Mouse (Mus musculus): Measurements from ENCODE around the gene Pate2. TPM values are rescaled to one million over a fixed set of nuclear protein-coding genes. Genes with fewer than 3 reads are reported as not detected.

Gene Pate2
- total and polyA plus RNA-seq, 3 experiments, result 0.06 TPM; not detected in 2

- DNase-seq, result no peak
- Histone ChIP-seq H3K27me3 (ENCODE audit: control insufficient read depth, insufficient read depth, low read length) (peaks cover 4% of the 10 kb centered on the region; the same call in 1 of the 2 replicates), H3K27ac (peak overlapping the region; percentile 91), H3K36me3 (ENCODE audit: control insufficient read depth, insufficient read depth, low read length) (peaks cover under 1% of the 10 kb centered on the region), H3K4me1 (ENCODE audit: control insufficient read depth, insufficient read depth, low read length) (no peaks in the 10 kb centered on the region), H3K79me2 (replicated peaks; ENCODE audit: control insufficient read depth, insufficient read depth, low read length) (no peaks in the 10 kb centered on the region), H3K4me3 (peak overlapping the region; percentile 83), H3K9ac (ENCODE audit: low read depth, low read length) (no peak overlapping the region)
- intact Hi-C loops (cut with DNase I), result no loop called here
- no peak for TF ChIP-seq CTCF (IDR thresholded peaks at IDR 0.05)
- TF ChIP-seq POLR2A (IDR thresholded peaks at IDR 0.05; ENCODE audit: insufficient read depth, low read depth, low read length), result no peak
- no peak for TF ChIP-seq EP300 (IDR thresholded peaks at IDR 0.05; ENCODE audit: insufficient read depth, low read depth, low read length)
- 12% methylated on average over 5 of the region's 5 CpGs for WGBS
Measured at GRCm38 (mm10) chr9:35570663-35571062, 579 bp downstream of the Pate2 start.

DNA sequence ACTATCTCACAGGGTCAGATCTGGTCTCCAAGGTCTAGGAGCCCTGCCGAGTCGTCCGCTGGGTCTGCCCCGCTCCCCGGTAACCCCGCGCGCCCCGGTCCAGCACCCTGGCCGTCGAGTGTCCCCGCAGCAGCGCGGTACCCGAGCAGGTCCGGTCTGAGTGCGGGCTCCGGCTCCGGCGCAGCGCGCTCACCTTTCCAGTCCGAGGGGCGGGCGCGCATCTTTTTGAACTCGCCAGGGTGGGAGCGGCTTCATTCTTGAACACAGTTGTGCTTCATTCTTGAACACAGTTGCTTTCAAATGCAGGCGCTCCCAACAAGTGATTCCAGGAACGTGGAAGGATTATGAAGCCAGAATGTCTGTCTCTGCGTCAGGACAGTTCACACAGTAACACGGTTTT, 4.3 kb downstream of the Pate2 start:
- H3K4me1 ChIP-seq (ENCODE audit: control insufficient read depth, insufficient read depth, low read length), result no peaks in the 10 kb centered on the region
- H3K4me3 ChIP-seq, result no peak overlapping the region
- H3K79me2 ChIP-seq (replicated peaks; ENCODE audit: control insufficient read depth, insufficient read depth, low read length), result no peaks in the 10 kb centered on the region
- intact Hi-C loops (cut with DNase I), result no loop called here
- H3K36me3 ChIP-seq (ENCODE audit: control insufficient read depth, insufficient read depth, low read length), result no peaks in the 10 kb centered on the region
- no peak overlapping the region for H3K9ac ChIP-seq (ENCODE audit: low read depth, low read length)
- no peak for DNase-seq
- 10% methylated on average over 32 of the region's 32 CpGs for WGBS
- no peak for TF ChIP-seq EP300 (IDR thresholded peaks at IDR 0.05; ENCODE audit: insufficient read depth, low read depth, low read length)
- no peak overlapping the region for H3K27ac ChIP-seq
- H3K27me3 ChIP-seq (ENCODE audit: control insufficient read depth, insufficient read depth, low read length), result peaks cover 4% of the 10 kb centered on the region; the same call in 1 of the 2 replicates

GRCm38 (mm10) chr9:35587674-35588073, 17.6 kb downstream of the Pate2 start:
- H3K79me2 ChIP-seq (replicated peaks; ENCODE audit: control insufficient read depth, insufficient read depth, low read length), result no peaks in the 10 kb centered on the region
- intact Hi-C loops (cut with DNase I), result no loop called here
- WGBS, result 47% methylated on average over 1 of the region's 1 CpGs

DNA sequence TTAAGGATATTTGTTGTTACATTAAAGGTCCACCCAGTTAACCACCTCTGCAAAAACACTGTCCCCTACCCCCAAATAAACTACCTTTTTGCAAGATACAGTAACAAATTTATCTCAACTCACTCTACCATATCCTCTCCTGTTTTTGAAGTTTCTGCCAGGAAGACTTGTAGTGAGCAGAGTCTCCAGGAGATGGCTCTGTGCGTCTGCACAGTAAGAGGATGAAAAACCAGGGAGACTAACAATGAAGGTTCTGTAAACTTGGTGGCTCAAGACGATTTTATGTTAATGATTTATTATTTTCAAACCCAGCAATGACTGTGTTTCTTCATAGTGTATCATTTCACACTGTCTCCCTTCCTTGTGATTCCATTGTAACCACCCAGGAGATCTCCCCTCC, 22.8 kb downstream of the Pate2 start:
- H3K27me3 ChIP-seq (ENCODE audit: control insufficient read depth, insufficient read depth, low read length), result no peaks in the 10 kb centered on the region
- 17% methylated on average over 2 of the region's 2 CpGs for WGBS
- H3K9ac ChIP-seq (ENCODE audit: low read depth, low read length), result no peak overlapping the region
- no peak overlapping the region for H3K4me3 ChIP-seq
- DNase-seq, result no peak
- no peak overlapping the region for H3K27ac ChIP-seq
- H3K36me3 ChIP-seq (ENCODE audit: control insufficient read depth, insufficient read depth, low read length), result no peaks in the 10 kb centered on the region
- H3K79me2 ChIP-seq (replicated peaks; ENCODE audit: control insufficient read depth, insufficient read depth, low read length), result no peaks in the 10 kb centered on the region
- intact Hi-C loops (cut with DNase I), result loop anchor here (10.0 kb wide), 1 partner anchor 1122 kb away; no protein-coding TSS in a partner anchor
- TF ChIP-seq CTCF (IDR thresholded peaks at IDR 0.05) (peak; percentile 69), EP300 (IDR thresholded peaks at IDR 0.05; ENCODE audit: insufficient read depth, low read depth, low read length) (no peak)
- H3K4me1 ChIP-seq (ENCODE audit: control insufficient read depth, insufficient read depth, low read length), result no peaks in the 10 kb centered on the region

More at GRCm38 (mm10) chr9:35587674-35588073, 17.6 kb downstream of the Pate2 start:
- Histone ChIP-seq H3K36me3 (ENCODE audit: control insufficient read depth, insufficient read depth, low read length) (no peaks in the 10 kb centered on the region), H3K27ac (no peak overlapping the region), H3K4me1 (ENCODE audit: control insufficient read depth, insufficient read depth, low read length) (no peaks in the 10 kb centered on the region), H3K4me3 (no peak overlapping the region), H3K27me3 (ENCODE audit: control insufficient read depth, insufficient read depth, low read length) (no peaks in the 10 kb centered on the region), H3K9ac (ENCODE audit: low read depth, low read length) (no peak overlapping the region)
- DNase-seq, result no peak
- no peak for TF ChIP-seq CTCF (IDR thresholded peaks at IDR 0.05)
- TF ChIP-seq EP300 (IDR thresholded peaks at IDR 0.05; ENCODE audit: insufficient read depth, low read depth, low read length), result no peak
- TF ChIP-seq POLR2A (IDR thresholded peaks at IDR 0.05; ENCODE audit: insufficient read depth, low read depth, low read length), result no peak

DNA sequence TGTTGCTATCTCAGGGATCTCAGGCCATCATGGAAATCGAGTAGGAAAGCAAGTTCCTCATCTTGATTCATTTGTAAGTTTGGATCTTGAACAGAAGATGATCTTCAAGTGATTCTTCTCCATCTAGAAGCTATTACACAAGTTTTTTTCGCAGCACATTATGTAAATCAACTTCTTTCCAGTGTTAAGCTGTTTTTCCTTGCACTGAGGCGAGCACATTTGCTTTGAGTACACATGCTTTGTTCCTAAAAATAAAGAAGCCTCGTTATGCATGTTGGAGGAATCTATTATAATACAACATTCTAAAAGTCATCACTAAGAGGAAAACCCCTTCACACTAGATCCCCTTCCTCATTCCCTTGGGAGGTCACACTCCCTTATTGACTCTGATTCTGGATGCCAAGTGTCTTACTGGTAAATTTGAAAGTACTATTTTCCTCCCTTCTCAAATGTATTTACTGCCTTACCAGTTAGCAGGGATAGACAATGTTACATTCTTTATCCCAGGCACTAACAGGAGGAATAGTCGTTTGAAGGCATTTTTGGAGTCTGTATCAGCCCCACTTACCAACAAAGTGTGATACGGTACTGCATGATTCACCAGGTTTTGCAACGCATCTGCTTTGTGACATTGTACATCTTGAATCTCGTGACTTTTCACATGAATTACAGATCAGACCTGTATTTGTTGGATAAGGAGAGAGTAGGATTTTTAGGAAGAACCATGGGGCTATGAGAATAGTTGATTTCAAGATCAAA, 37.7 kb downstream of the Pate2 start:
- Histone ChIP-seq H3K4me1 (ENCODE audit: control insufficient read depth, insufficient read depth, low read length) (no peaks in the 10 kb centered on the region), H3K9ac (ENCODE audit: low read depth, low read length) (no peak overlapping the region), H3K4me3 (no peak overlapping the region), H3K36me3 (ENCODE audit: control insufficient read depth, insufficient read depth, low read length) (no peaks in the 10 kb centered on the region), H3K27me3 (ENCODE audit: control insufficient read depth, insufficient read depth, low read length) (no peaks in the 10 kb centered on the region), H3K79me2 (replicated peaks; ENCODE audit: control insufficient read depth, insufficient read depth, low read length) (no peaks in the 10 kb centered on the region), H3K27ac (no peak overlapping the region)
- no peak for DNase-seq
- WGBS, result 53% methylated on average over 8 of the region's 8 CpGs
- TF ChIP-seq CTCF (IDR thresholded peaks at IDR 0.05) (no peak), POLR2A (IDR thresholded peaks at IDR 0.05; ENCODE audit: insufficient read depth, low read depth, low read length) (no peak), EP300 (IDR thresholded peaks at IDR 0.05; ENCODE audit: insufficient read depth, low read depth, low read length) (no peak)
- intact Hi-C loops (cut with DNase I), result no loop called here

DNA sequence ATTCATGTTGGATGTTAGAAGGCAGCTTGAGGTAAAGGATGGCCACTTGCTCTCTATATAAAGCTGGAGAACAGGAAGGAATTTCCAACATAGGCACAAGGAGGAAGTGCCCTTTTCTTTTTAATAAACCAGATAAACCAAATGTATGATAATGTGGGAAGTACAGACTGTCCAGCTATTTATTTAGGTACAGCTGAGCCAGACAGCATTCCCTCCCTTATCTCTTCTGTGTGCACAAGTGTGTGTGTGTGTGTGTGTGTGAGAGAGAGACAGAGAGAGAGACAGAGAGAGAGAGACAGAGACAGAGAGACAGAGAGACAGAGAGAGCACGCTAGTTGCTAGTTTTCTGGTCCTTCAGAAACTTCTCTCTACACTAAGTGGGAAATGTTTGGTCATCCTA, 41.8 kb downstream of the Pate2 start, which contains the start of gene Pate4:
TSS of gene Pate4 (minus strand) at position 101 of the 400 bp plus-strand sequence.
- no peaks in the 10 kb centered on the region for H3K36me3 ChIP-seq (ENCODE audit: control insufficient read depth, insufficient read depth, low read length)
- no peak for DNase-seq
- no peaks in the 10 kb centered on the region for H3K79me2 ChIP-seq (replicated peaks; ENCODE audit: control insufficient read depth, insufficient read depth, low read length)
- 77% methylated on average over 1 of the region's 1 CpGs for WGBS
- no peak within 1 kb of the TSS for H3K4me3 ChIP-seq
- no peak within 1 kb of the TSS for H3K9ac ChIP-seq (ENCODE audit: low read depth, low read length)
- TF ChIP-seq CTCF (IDR thresholded peaks at IDR 0.05) (no peak), EP300 (IDR thresholded peaks at IDR 0.05; ENCODE audit: insufficient read depth, low read depth, low read length) (no peak), POLR2A (IDR thresholded peaks at IDR 0.05; ENCODE audit: insufficient read depth, low read depth, low read length) (no peak)
- no peak within 1 kb of the TSS for H3K27ac ChIP-seq
- intact Hi-C loops (cut with DNase I), result no loop called here
- no peaks in the 10 kb centered on the region for H3K27me3 ChIP-seq (ENCODE audit: control insufficient read depth, insufficient read depth, low read length)
- H3K4me1 ChIP-seq (ENCODE audit: control insufficient read depth, insufficient read depth, low read length), result no peaks in the 10 kb centered on the region

All from heart, adult 2 months (tissue).